Mouse (Mus musculus) ES-E14 (cell line): ENCODE measurements around the gene Wdr24.

Source experiments
- CHD2 ChIP-seq: IDR thresholded peaks from 2 replicates; pipeline ENCODE4 v1.6.1; 2014; ENCODE audit warnings: mild to moderate bottlenecking, low read depth, low read length, inconsistent platforms
- ZNF384 ChIP-seq: IDR thresholded peaks from 2 replicates; pipeline ENCODE4 v1.6.1; 2012; ENCODE audit warnings: low read depth, low read length, inconsistent platforms

- TF ChIP-seq CHD2 (peak; percentile 28; the same call in 1 of the 2 replicates), ZNF384 (no peak)
Observed at GRCm38 (mm10) chr17:25874721-25875170, 51.3 kb downstream of the Wdr24 start, which contains the start of gene Mettl26.
